Mouse (Mus musculus) forebrain, embryonic 14.5 days (tissue): ENCODE data around the gene Tnnc2. TPM values are rescaled to one million over a fixed set of nuclear protein-coding genes. Genes with fewer than 3 reads are reported as not detected.
A peak's percentile ranks its signal among the peaks of the same experiment; 100 is the strongest.

ENCODE experiments used
- ATAC-seq: fragments of 200-750 bp; cut with Nextera tagmentation; 2 replicates; pipeline ENCODE4 v1.8.0; 2017; ENCODE audit warnings: mild to moderate bottlenecking, moderate library complexity
- DNase-seq: peaks from one replicate; pipeline ENCODE4 v3.0.0-alpha.2; 2015; ENCODE audit warnings: low spot score
- H3K27ac ChIP-seq: fragments of 300-500 bp; sonication (generic); 2 replicates; pipeline ENCODE4 v1.5.1; 2014; ENCODE audit warnings: low read depth, mild to moderate bottlenecking, control low read depth, low read length, moderate library complexity
- H3K27me3 ChIP-seq: fragments of 300-500 bp; sonication (generic); replicated peaks from 2 replicates; pipeline ENCODE4 v1.6.1; 2014; ENCODE audit warnings: low read length, control low read depth, mixed read lengths; ENCODE audit not compliant: control insufficient read depth, insufficient read depth
- H3K36me3 ChIP-seq: fragments of 300-500 bp; sonication (generic); 2 replicates; pipeline ENCODE4 v1.6.1; 2014; ENCODE audit warnings: low read length, control low read depth; ENCODE audit not compliant: control insufficient read depth, insufficient read depth
- H3K4me1 ChIP-seq: fragments of 300-500 bp; sonication (generic); 2 replicates; pipeline ENCODE4 v1.6.1; 2014; ENCODE audit warnings: antibody characterized with exemption, low read length, control low read depth; ENCODE audit not compliant: control insufficient read depth, insufficient read depth
- H3K4me2 ChIP-seq: fragments of 300-500 bp; sonication (generic); 2 replicates; pipeline ENCODE4 v1.6.1; 2014; ENCODE audit warnings: mild to moderate bottlenecking, control low read depth, low read length
- H3K4me3 ChIP-seq: fragments of 300-500 bp; sonication (generic); 2 replicates; pipeline ENCODE4 v1.5.1; 2014; ENCODE audit warnings: low read depth, low read length, control low read depth
- H3K9ac ChIP-seq: fragments of 300-500 bp; sonication (generic); 2 replicates; pipeline ENCODE4 v1.6.1; 2014; ENCODE audit warnings: mild to moderate bottlenecking, low read length, control low read depth, moderate library complexity
- H3K9me3 ChIP-seq: fragments of 300-500 bp; sonication (generic); replicated peaks from 2 replicates; pipeline ENCODE4 v1.6.1; 2016; ENCODE audit warnings: low read length, control low read depth, mixed read lengths; ENCODE audit not compliant: control insufficient read depth
- WGBS: fragments of 180-500 bp; shearing (Covaris S2); extraction: QIAGEN DNeasy Blood & Tissue Kit; methylation state at CpG from one replicate; pipeline ENCODE4 v1.1.7; 2014; 5-methylcytosine and 5-hydroxymethylcytosine counted together
- polyA plus RNA-seq: library from polyadenylated mRNA; unstranded; fragments of >200 nt; fragmentation: Nextera tagmentation; extraction: Ambion mirVana; gene quantifications from 2 replicates; pipeline ENCODE4 v1.2.1, GENCODE M21; 2014

Gene Tnnc2
- polyA plus RNA-seq, 1 experiment from 2014 or later = not detected

- Histone ChIP-seq H3K4me1 (peaks cover 10% of the 10 kb centered on the region; the same call in 1 of the 2 replicates), H3K9ac (peak overlapping the region; percentile 93), H3K4me3 (peak overlapping the region; percentile 88), H3K27ac (no peak overlapping the region; the same call in 1 of the 2 replicates), H3K27me3 (no peaks in the 10 kb centered on the region), H3K36me3 (peaks cover 33% of the 10 kb centered on the region), H3K9me3 (no peaks in the 10 kb centered on the region), H3K4me2 (peak overlapping the region; percentile 87)
- no peak for DNase-seq
- 57% methylated on average over 8 of the region's 8 CpGs for WGBS
- ATAC-seq = no peak
Observed at GRCm38 (mm10) chr2:164746693-164747092, 33.1 kb downstream of the Tnnc2 start.

- H3K9ac ChIP-seq = peak within 1 kb of the TSS; percentile 93
- ATAC-seq = peak; percentile 96
- peaks cover 28% of the 10 kb centered on the region for H3K36me3 ChIP-seq
- peak within 1 kb of the TSS; percentile 66 for H3K27ac ChIP-seq
- peak within 1 kb of the TSS; percentile 87 for H3K4me2 ChIP-seq
- H3K27me3 ChIP-seq = no peaks in the 10 kb centered on the region
- under 1% methylated on average over 63 of the region's 70 CpGs for WGBS
- peaks cover 10% of the 10 kb centered on the region; the same call in 1 of the 2 replicates for H3K4me1 ChIP-seq
- peak within 1 kb of the TSS; percentile 88 for H3K4me3 ChIP-seq
- peak; percentile 96 for DNase-seq
- H3K9me3 ChIP-seq = no peaks in the 10 kb centered on the region
Observed at GRCm38 (mm10) chr2:164745843-164746479, 33.8 kb downstream of the Tnnc2 start, which contains the start of the genes Wfdc3 and Dnttip1. Gene Wfdc3, minus strand, starts transcription at chr2:164745931. Gene Dnttip1, plus strand, starts transcription at chr2:164745983.

GRCm38 (mm10) chr2:164744987-164745386, 34.8 kb downstream of the Tnnc2 start:
- 78% methylated on average over 13 of the region's 13 CpGs for WGBS
- no peak overlapping the region for H3K27ac ChIP-seq
- H3K9ac ChIP-seq = peak overlapping the region; percentile 93
- H3K27me3 ChIP-seq = no peaks in the 10 kb centered on the region
- H3K4me1 ChIP-seq = peaks cover 10% of the 10 kb centered on the region; the same call in 1 of the 2 replicates
- peak overlapping the region; percentile 88 for H3K4me3 ChIP-seq
- ATAC-seq (no peak), DNase-seq (no peak)
- H3K36me3 ChIP-seq = peaks cover 18% of the 10 kb centered on the region
- H3K9me3 ChIP-seq = no peaks in the 10 kb centered on the region
- peak overlapping the region; percentile 87 for H3K4me2 ChIP-seq

- no peaks in the 10 kb centered on the region for H3K27me3 ChIP-seq
- H3K4me2 ChIP-seq = no peak overlapping the region
- WGBS = 64% methylated on average over 7 of the region's 7 CpGs
- H3K9me3 ChIP-seq = no peaks in the 10 kb centered on the region
- DNase-seq (no peak), ATAC-seq (no peak)
- H3K9ac ChIP-seq = no peak overlapping the region
- H3K36me3 ChIP-seq = no peaks in the 10 kb centered on the region
- H3K27ac ChIP-seq = no peak overlapping the region
- no peaks in the 10 kb centered on the region for H3K4me1 ChIP-seq
- no peak overlapping the region for H3K4me3 ChIP-seq
Observed at GRCm38 (mm10) chr2:164739876-164740275, 39.9 kb downstream of the Tnnc2 start.

GRCm38 (mm10) chr2:164737377-164738090, 42.2 kb downstream of the Tnnc2 start:
- Histone ChIP-seq H3K4me1 (no peaks in the 10 kb centered on the region), H3K9me3 (no peaks in the 10 kb centered on the region), H3K36me3 (no peaks in the 10 kb centered on the region), H3K27ac (no peak overlapping the region), H3K27me3 (no peaks in the 10 kb centered on the region), H3K4me2 (no peak overlapping the region), H3K4me3 (no peak overlapping the region), H3K9ac (no peak overlapping the region)
- DNase-seq = no peak
- 74% methylated on average over 3 of the region's 3 CpGs for WGBS
- ATAC-seq = no peak

- H3K9me3 ChIP-seq = no peaks in the 10 kb centered on the region
- DNase-seq = no peak
- no peaks in the 10 kb centered on the region for H3K27me3 ChIP-seq
- ATAC-seq = no peak
- no peak overlapping the region for H3K4me3 ChIP-seq
- H3K9ac ChIP-seq = no peak overlapping the region
- no peak overlapping the region for H3K27ac ChIP-seq
- no peaks in the 10 kb centered on the region for H3K4me1 ChIP-seq
- no peaks in the 10 kb centered on the region for H3K36me3 ChIP-seq
- WGBS = 90% methylated on average over 5 of the region's 5 CpGs
- H3K4me2 ChIP-seq = no peak overlapping the region
Observed at GRCm38 (mm10) chr2:164735446-164735845, 44.3 kb downstream of the Tnnc2 start.

GRCm38 (mm10) chr2:164734839-164735238, 44.9 kb downstream of the Tnnc2 start:
- Histone ChIP-seq H3K9me3 (no peaks in the 10 kb centered on the region), H3K27me3 (no peaks in the 10 kb centered on the region), H3K9ac (no peak overlapping the region), H3K4me3 (no peak overlapping the region), H3K36me3 (no peaks in the 10 kb centered on the region), H3K4me1 (no peaks in the 10 kb centered on the region), H3K4me2 (no peak overlapping the region), H3K27ac (no peak overlapping the region)
- no peak for ATAC-seq
- no peak for DNase-seq
- WGBS = 87% methylated on average over 5 of the region's 5 CpGs

GRCm38 (mm10) chr2:164733259-164733658, 46.5 kb downstream of the Tnnc2 start:
- Histone ChIP-seq H3K4me1 (no peaks in the 10 kb centered on the region), H3K9ac (no peak overlapping the region), H3K36me3 (no peaks in the 10 kb centered on the region), H3K27ac (no peak overlapping the region), H3K9me3 (no peaks in the 10 kb centered on the region), H3K4me3 (no peak overlapping the region), H3K27me3 (no peaks in the 10 kb centered on the region), H3K4me2 (no peak overlapping the region)
- ATAC-seq (no peak), DNase-seq (no peak)
- WGBS = 87% methylated on average over 2 of the region's 2 CpGs

- no peak overlapping the region for H3K4me2 ChIP-seq
- DNase-seq (no peak), ATAC-seq (no peak)
- WGBS = 86% methylated on average over 5 of the region's 5 CpGs
- H3K4me1 ChIP-seq = no peaks in the 10 kb centered on the region
- no peaks in the 10 kb centered on the region for H3K27me3 ChIP-seq
- H3K36me3 ChIP-seq = no peaks in the 10 kb centered on the region
- no peak overlapping the region for H3K9ac ChIP-seq
- no peak overlapping the region for H3K4me3 ChIP-seq
- H3K9me3 ChIP-seq = no peaks in the 10 kb centered on the region
- H3K27ac ChIP-seq = no peak overlapping the region
Observed at GRCm38 (mm10) chr2:164731719-164732118, 48.0 kb downstream of the Tnnc2 start.
